Mouse (Mus musculus): ENCODE data around the gene Nfkbid.

The Nfkbid gene

DNA sequence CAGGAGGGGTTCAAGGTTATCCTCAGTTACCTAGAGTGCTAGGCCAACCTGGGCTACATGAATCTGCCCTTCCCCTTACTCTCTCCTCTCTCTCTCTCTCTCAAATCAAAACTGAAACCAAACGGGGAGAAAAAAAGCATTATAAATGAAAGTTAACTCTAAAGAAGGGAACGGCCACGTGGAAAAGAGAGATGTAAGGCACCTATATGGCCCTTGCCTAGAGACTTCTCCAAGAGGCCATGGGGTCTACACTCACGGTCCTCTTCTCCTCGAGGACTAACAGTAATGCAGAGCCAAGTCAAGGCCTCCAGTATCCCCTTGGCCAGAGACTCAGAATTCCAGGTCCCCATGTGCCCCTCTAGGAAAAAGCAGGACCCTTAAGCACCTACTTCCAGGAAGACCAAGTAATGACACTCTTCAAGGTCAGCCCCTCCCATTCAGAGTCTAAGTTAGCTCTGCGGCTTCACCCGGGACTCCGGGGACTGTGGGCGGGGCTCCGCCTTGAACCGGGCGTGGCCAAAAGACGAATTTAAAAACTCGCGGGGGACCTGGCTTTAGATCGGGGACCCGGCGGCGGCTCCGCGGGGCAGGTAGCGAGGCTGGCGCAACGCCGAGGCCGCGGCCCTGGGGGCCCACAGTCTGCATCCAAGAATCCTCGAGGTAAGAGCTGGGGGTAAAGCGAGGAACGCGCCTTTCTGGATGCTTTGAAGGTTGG, at the start of gene Nfkbid:
Nfkbid (plus strand) TSS at position 558 of the 715 bp plus-strand sequence.
- DNase-seq: peak; percentile 78

DNA sequence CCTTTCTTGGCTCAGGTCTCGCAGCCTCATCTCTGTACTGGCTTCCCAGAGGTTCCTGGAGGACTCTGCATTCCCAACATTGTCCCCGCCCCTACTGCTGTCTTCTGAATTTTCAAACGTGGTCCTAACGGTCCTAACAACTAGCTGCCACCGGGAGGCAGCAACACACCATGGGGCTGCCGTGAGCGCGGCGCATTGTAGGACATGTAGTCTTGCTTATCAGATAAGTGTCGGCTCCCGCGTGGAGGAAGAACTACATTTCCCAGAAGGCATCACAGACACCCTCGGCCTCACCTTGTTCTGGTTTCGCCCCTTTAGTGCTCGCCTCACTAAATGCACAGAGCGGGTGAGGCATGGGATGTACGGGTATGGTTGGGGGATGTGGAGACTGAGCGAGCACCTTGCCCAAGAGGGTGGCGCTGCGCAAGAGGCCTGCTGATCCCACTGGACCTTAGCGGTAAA, 48.0 kb upstream of the Nfkbid start:
- DNase-seq: peak; percentile 98

GRCm38 (mm10) chr7:30380061-30380460, 41.5 kb upstream of the Nfkbid start:
- DNase-seq: no peak

DNA sequence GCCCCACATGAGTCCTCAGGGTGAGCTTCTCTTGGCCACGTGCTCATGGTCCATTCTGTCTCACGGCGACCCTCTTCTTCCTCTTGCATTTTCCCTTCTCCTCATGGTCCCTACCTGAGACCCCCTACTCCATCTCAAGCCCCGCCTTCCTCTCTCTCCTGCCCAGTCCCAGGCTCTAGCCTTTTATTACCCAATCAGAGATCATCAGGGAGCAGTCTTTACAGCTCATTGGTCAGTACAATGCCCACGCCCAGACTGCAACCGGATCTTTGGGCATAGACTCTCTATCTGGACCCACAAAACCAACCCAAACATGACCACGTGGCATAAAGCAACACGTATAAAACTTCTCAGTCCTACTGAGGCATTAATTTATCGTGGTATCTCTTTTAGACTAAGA, 37.4 kb upstream of the Nfkbid start:
- no peak for DNase-seq

- DNase-seq: no peak
Observed at GRCm38 (mm10) chr7:30392746-30393520, 28.6 kb upstream of the Nfkbid start.

- DNase-seq: no peak
Observed at GRCm38 (mm10) chr7:30393631-30394030, 27.9 kb upstream of the Nfkbid start.

DNA sequence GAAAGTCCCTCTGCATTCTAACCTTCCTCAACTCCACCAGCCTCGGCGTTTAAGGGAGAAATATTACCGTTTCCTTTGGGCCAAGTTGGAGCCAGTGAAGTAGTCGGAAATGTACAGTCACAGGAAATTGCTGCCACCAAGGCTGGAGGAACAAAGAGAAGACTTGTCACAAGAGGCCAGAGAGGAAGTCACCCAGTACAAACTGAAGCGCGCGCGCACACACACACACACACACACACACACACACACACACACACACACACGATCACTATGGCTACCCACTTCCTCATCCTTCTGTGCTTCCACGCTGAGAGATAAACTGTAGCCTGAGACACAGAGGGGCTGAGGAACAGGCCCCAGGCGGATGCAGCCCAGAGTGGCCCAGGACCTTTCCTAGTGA, 27.2 kb upstream of the Nfkbid start:
- DNase-seq: no peak

DNA sequence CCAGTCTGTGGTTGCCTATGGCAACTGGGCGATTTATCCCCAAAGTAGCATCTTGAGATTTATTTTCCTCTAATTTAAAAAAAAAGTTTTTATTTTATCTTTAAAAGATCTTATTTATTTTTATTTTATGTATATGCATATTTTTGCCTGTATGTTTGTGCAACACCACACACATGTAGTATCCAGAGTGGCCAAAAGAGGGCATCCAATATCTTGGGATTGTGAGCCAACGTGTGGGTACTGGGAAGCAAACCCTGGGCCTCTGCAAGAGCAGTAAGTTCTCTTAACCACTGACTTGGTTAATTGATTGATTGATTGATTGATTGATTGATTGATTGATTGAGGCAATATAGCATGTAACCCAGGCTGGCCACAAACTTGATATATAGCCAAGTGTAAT, 26.7 kb upstream of the Nfkbid start:
- DNase-seq: no peak

DNA sequence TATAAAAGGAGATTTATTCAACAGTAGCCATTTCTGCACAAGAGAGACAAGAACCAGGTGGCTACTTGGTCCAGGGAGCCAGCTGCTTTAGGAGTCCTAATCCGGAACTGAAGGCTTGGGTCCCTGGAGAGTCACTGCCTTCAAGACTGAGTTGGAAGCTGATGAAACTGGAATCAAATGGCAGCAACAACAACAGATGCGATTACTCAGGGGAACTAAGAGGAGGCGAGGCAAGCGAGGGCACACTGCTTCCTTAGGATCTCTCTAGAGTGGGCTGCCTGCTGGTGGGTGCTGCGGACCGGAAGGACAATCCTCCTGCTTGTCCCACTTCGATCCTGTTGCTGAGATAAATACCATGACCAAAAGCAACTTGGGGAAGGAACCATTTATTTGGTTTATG, 21.9 kb upstream of the Nfkbid start:
- DNase-seq: no peak

- no peak for DNase-seq
Observed at GRCm38 (mm10) chr7:30402343-30402742, 19.2 kb upstream of the Nfkbid start.

DNA sequence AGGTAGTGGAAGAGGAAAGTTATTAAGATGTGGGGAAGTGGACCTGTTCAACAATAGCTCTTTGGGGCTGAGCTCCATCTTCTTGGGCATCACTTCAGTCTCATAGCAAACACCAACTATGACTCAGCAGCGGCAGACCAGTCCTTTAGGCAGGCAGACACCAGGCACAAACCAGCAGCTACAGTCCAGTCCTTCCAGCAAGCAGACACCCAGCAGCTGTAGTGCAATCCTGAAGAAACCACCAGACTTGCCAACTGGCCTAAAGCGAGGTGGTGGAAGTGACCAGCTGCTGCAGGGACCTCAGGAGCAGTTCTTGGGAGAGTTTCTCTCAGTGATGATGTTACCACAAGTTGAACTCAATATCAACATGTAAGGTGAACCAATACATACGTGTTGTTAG, 12.9 kb upstream of the Nfkbid start:
- DNase-seq: no peak

- no peak for DNase-seq
Observed at GRCm38 (mm10) chr7:30409789-30410188, 11.7 kb upstream of the Nfkbid start.

GRCm38 (mm10) chr7:30411023-30411422, 10.5 kb upstream of the Nfkbid start:
- DNase-seq: no peak

- no peak for DNase-seq
Observed at GRCm38 (mm10) chr7:30412735-30413147, 8.8 kb upstream of the Nfkbid start.

GRCm38 (mm10) chr7:30413596-30413995, 7.9 kb upstream of the Nfkbid start, which contains the start of gene Tyrobp:
Gene Tyrobp, plus strand, starts transcription at chr7:30413760.
- DNase-seq: no peak

DNA sequence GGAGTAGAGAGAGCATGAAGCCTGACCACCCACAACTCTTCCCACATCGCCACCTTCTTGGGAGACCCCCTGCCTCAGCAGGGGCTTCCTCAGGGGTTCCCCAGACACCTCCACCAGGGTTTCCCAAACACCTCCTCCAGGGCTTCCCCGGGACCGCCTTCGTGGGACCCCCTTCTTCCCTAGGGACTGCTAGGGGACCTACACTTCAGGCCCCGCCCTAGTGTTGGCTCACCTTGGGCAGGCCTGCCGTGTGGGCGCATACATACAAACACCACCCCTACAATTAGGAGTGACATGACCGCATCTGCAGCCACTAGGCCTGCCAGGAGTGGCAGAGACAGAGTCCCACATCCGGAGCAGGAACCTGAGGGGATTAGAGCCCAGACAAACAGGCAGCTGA, 3.7 kb upstream of the Nfkbid start:
- no peak for DNase-seq

- no peak for DNase-seq
Observed at GRCm38 (mm10) chr7:30419561-30420499, 1.7 kb upstream of the Nfkbid start, which contains the start of gene Hcst. Gene Hcst, minus strand, starts transcription at chr7:30419854.

- no peak for DNase-seq
Observed at GRCm38 (mm10) chr7:30420673-30421072, 859 bp upstream of the Nfkbid start.

DNA sequence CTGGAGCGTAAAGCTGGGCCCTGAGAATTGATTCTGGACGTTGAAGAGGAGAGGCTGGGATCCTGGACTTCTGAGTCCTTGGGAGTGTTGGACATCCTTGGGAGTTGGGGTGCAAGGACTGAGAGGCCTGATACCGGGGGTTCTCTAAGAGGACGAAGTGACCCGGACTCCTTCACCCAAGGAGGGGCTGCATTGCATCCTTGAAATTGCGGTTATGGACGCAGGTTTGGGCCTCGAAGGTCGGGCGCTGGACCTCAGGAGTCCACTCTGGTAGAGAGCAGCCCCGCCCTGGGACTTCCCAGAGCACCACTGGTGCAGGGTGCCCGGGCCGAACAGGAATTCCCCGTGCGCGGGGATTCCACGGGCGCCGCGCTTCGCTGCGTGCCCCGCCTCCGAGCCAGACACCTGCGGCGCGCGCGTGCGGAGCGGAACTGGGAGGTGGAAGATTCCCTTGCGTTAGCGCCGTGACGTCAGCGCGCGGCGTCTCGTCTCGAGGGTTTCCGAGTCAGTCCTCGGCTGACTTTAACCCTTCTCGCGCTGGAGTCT, 431 bp downstream of the Nfkbid start:
- DNase-seq: peak; percentile 93

GRCm38 (mm10) chr7:30422560-30422959, 1.0 kb downstream of the Nfkbid start:
- no peak for DNase-seq

- DNase-seq: no peak
Observed at GRCm38 (mm10) chr7:30423071-30423641, 1.6 kb downstream of the Nfkbid start.

- no peak for DNase-seq
Observed at GRCm38 (mm10) chr7:30429327-30429726, 7.8 kb downstream of the Nfkbid start.

All from cerebellum, adult 9-11 months (tissue).